Mouse (Mus musculus): ENCODE data around the gene Stip1. TPM values are rescaled to one million over a fixed set of nuclear protein-coding genes. Genes with fewer than 3 reads are reported as not detected.
"Not testable (repeated sequence)": the region's sequence is repeated elsewhere in the genome, so short reads cannot be mapped to it uniquely, and the experiment has no call there.

Gene Stip1
- 100 to 1,000 TPM; 160 to 199 (median 183) TPM for total RNA-seq (2022)

DNA sequence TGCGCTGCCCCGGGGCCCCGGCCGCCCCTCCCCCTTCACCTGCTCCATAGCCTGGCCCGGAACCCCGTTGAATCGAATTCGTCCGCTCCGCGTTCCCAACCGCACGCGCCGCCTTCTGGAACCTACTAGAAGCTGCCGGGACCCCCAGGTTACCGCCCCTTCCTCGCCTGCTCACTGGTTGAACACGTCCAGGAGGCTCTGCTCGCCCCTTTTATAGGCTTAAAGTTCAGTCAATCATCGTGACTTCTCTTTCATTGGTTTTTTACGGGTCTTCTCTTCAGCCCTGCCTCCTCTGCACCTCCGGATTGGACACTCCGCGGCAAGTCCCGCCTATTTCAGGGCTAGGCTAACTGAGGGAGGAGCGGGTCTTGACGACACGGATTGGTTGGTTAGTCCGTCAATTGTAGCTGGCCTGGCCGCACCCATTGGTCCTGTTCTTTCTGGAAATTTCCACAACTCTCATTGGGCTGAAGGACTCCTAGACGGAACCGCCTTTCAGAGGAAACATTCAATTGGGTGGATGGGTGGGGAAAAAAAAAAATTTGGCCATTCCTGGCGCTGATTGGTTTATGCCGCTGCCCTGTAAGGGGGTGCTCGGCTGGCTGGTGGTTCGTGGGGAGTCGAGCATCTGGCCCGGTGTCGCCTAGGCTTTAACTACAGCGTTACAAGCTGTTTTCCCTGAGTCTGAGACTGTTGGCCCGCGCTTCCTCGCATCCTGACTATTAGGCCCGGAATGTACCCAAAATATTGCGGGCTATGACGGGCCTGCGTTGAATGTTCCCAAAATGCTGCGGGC is at the start of gene Stip1:
TSS of gene Stip1 (minus strand) at position 127 of the 796 bp plus-strand sequence.
- peak; percentile 95 to 100 for DNase-seq (ENCODE audit: low spot score in 2 of 2)

- DNase-seq (ENCODE audit: low spot score in 2 of 2): no peak
Measured at GRCm38 (mm10) chr19:7089050-7089449, 49.3 kb upstream of the Stip1 start.

DNA sequence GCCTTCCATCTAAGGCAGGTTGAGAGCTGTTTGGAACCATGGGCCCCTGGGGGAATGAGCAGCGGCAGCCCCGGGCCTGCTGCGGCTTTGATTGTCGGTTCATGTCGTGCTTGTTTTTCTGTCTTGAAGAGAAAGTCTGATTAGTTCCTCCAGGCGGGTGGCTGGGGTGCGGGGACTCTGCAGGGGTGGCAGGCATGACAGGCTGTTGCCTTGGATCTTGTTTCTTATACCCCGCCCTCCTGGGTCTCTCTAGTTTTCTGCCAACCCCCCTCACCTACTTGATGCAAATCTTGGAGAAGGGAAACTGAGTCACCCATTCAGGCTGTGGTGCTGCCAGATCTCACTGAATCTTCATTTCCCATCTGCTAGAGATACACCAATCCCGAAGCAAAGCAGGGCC is 48.8 kb upstream of the Stip1 start:
- DNase-seq (ENCODE audit: low spot score in 2 of 2): no peak

DNA sequence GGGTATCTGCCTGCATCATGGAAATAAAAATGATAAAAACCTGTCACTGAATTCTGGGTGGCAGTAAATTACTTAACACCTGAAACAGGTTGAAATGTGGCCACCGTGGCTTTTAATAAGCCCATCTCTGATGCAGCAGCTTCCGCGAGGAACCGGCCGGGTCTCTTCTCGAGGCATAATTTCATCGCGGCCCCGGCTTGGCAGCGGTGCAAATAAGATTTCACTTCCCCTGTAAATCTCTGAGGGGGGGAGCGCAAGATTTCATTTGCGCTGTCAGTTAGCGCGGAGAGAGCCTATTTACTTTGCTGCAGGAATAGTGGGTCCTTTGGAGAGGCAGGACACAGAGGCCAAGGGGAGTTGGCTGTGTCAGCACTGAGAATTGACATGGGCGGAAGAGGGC is 45.0 kb upstream of the Stip1 start:
- no peak for DNase-seq (ENCODE audit: low spot score in 2 of 2)

- peak in 1 of 2 experiments; percentile 75 for DNase-seq (ENCODE audit: low spot score in 2 of 2)
Measured at GRCm38 (mm10) chr19:7083035-7083794, 43.4 kb upstream of the Stip1 start.

DNA sequence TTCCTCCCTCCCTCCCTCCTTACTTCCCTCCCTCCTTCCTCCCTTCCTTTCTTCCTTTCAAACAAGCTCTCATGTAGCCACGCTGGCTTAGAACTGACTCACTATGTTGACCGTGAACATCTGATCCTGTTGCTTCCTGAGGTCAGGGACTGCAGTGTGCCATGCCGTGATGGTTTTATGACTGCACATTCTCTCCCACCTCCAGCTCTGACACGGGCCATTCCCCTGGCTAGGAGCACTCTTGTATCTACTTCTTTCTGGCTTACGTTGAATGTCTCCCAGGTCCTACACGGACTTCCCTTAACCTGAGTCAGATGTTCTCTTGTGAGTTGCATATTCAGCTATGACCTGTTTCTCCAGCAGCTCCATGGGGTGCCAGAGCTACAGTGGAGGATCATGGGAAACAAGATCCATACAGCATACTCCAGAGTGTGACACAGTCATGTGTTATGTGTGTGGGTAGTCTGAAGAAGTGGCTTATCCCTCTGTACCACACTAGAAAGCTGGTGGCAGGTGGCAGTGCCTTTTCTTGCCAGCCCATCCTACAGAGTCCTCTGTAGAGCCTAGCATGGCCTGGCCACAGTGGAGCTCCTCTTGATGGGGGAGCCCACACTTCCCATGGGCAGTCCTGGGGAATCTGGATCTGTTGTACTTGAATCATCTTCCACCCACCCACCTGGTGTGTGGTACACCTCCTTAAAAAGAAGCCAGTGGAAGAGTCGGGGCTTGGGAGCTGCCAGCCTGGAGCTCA is 41.9 kb upstream of the Stip1 start:
- DNase-seq (ENCODE audit: low spot score in 2 of 2): peak in 1 of 2 experiments; percentile 80

DNA sequence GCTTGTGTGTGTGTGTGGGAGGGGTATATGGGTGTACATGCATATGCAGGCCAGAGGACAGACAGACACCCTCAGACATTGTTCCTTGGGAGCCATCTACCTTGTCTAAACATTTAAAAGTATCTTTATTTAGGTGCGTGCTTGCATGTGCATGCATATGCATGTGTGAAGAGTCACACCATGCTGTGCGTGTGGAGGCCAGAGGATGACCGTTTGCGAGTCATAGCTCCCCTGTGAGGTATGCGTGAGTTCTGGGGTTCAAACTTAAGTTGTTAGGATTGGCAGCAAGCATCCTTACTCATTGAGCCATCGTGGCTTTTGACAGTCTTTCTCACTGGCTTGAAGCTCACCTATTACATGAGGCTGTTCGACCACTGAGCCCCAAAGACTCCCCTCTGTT is 38.5 kb upstream of the Stip1 start:
- DNase-seq (ENCODE audit: low spot score in 2 of 2): no peak

GRCm38 (mm10) chr19:7077666-7078065 is 37.9 kb upstream of the Stip1 start:
- no peak for DNase-seq (ENCODE audit: low spot score in 2 of 2)

DNA sequence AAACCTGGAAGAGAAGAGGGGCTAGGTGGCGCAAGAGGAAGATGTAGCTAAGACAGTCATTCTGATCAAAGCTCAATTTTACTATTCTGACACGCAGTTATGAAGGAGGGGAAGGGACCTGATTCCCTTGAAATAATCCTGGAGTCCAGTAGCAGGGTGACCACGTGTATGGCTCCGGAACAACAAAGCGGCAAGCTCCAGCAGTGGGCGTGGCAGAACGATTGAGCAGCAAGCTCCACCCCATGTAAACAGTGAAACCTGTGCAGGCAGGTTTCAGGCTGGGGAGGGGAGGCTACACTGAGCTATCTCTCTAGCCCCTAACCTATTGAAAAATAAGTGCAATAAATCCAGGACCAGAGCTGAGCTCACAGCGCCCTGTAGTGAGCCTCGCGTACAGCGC is 35.6 kb upstream of the Stip1 start:
- not testable (repeated sequence) for DNase-seq (ENCODE audit: low spot score in 2 of 2)

- DNase-seq (ENCODE audit: low spot score in 2 of 2): no peak
Measured at GRCm38 (mm10) chr19:7073997-7074781, 34.4 kb upstream of the Stip1 start.

DNA sequence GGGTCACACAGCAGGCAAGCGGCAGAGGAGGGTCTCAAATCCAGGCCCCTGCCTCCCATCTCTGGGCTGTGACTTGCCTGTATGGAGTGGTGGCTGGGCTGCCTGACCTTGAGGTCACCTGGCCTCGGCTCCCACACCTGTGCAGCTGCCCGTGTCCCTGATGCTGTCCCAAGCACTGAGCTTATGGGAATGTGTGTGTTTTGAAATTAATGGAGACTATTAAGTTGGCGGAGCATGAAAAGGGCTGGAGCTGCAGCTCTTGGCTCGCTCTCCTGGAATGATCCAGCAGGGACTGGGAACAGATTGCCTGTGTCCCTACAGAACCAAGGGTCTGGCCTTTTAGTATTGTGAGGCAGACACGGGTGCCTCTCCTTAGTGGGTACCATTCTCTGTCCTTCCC is 32.5 kb upstream of the Stip1 start:
- DNase-seq (ENCODE audit: low spot score in 2 of 2): no peak

DNA sequence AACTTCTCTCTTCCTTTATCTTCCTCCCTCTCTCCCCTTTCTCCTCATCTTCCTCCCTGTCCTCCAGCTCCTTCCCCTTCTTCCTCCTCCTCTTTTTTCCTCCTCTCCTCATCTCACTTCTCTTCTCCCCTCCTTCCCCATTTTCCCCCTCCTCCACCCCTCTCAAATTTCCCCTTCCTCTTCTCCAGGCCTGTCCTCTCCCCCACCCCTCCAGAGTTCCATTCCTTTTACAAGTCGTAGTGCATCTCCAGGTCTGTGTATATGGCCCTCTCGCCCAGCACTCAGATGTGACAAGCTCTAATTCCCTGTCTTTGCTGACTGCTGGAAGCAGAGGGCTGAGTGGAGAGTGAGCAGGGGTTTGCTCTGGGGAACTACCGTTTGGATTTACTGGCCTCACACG is 31.0 kb upstream of the Stip1 start:
- DNase-seq (ENCODE audit: low spot score in 2 of 2): no peak

DNA sequence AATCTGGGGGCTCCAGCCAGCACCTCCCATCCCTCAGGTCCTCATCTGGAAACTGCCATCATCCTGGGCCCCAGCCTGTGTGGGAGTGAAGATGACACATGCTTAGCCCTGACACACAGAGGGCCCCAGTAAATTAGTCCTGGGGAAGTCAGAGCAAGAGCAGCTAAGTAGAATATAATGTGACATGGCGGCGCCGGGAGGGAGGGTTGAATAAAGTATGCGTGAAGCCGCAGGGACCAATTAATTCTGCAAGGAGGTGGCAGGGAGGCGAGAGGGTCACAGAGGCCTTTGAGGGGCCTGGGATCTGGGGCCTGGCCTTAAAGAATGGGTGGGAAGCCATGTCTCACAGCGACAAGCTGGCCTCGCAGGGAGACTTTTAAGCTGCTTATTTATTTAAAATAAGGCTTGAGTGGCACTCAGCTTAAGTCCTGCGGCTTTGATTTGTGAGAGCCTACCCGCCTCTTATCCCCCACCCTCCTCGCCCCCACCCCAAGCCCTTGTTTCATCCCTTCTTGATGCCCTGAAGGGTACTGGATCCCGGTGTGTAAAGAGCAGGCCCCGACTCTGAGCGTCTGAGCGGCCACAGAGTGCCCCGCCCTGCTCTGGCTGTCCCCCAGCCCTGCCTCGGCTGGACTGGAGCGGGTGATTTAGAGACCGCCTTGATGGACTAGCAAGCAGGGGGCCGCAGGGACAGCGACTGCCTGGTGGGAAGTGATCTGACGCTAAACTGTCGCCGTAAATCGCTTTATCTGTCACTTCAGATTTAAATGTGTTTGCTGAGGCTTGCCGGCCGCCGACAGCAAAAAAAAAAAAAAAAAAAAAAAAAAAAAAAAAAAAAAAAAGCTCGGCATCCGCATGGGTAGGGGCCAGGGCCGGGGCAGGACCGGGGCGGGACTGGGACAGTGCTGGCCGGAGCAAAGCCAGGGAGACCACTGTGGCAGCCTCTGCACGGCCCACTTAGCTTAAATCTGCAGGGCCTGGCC is 30.3 kb upstream of the Stip1 start:
- no peak for DNase-seq (ENCODE audit: low spot score in 2 of 2)

DNA sequence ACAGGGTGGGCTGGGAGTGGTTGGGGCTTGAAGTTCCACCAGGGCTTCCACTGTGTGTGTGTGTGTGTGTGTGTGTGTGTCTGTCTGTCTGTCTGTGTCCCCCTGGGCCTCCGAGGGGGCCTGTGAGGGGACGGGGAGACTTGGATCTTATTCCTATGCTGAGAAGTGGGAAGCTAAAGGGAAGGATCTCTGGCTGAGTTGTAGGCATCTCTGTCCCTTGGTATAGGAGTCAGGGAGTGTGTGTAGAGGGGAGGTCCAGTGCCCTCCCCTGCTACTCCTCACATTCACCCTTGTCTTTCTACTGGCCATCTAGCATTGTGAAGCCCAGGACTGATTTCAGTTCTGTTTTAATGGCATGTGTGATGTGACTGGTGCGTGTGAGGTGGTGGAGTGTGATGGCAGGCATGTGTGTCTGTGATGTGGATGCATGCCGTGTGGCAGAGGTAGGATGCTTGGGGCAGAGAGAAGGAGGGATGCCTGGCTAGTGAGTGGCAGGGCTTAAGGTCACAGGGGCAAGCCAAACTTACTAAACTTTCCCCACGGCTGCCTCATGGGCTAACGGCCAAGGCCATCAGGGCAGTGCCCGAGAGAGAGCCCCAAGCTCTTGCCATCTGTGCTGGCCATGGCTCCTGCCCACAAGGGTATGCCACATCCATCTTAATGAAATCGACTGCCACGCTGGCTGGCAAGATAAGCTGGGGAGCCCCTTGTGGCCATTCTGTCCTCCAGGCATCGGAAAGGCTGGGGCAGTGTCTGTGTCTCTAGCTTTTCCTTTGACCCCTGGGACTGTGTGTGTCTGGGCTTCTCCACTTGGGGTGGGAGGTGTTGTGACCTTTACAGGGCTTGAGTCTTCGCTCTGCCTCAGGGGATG is 29.1 kb upstream of the Stip1 start:
- no peak for DNase-seq (ENCODE audit: low spot score in 2 of 2)

- DNase-seq (ENCODE audit: low spot score in 2 of 2): peak in 1 of 2 experiments; percentile 83
Measured at GRCm38 (mm10) chr19:7068136-7068535, 28.4 kb upstream of the Stip1 start.

- no peak for DNase-seq (ENCODE audit: low spot score in 2 of 2)
Measured at GRCm38 (mm10) chr19:7067344-7068050, 27.7 kb upstream of the Stip1 start.

DNA sequence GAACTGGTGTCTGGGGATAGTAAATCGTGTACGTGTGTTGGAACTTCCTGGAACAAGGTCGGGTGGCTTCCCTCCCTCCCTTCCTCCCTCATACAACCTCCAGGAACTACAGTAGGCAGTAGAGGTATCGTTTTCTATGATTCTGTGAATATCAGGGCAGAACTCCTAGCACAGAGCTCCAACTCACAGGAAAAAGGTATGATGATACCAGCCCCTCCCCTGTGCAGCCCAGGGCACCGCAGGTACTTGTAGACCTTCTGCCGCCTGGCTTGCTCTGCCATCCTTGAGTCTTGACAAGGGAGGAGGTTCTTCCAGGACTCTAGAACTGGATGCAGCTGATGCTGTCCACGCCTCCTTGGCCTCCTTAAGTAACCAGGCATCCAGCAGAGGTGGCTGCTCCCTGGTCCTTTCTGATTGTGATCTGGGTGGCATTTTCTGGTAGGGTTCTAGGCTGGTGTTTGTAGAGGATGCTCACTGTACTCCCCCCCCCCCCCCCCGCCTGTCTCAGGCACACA is 27.1 kb upstream of the Stip1 start:
- DNase-seq (ENCODE audit: low spot score in 2 of 2): no peak
